Mouse (Mus musculus): Measurements from ENCODE around the gene C87436.
"Not testable (repeated sequence)": the region's sequence is repeated elsewhere in the genome, so short reads cannot be mapped to it uniquely, and the experiment has no call there.

- not testable (repeated sequence) for TF ChIP-seq E2F4 (IDR thresholded peaks at IDR 0.05; ENCODE audit: borderline replicate concordance, low read depth, low read length); MEF2A (IDR thresholded peaks at IDR 0.05; ENCODE audit: extremely low read depth, insufficient replicate concordance, low read depth, low read length, poor library complexity, severe bottlenecking); ZC3H11A (IDR thresholded peaks at IDR 0.05; ENCODE audit: low read depth, low read length); RAD21 (IDR thresholded peaks at IDR 0.05; ENCODE audit: low read depth, low read length); GABPA (IDR thresholded peaks at IDR 0.05; ENCODE audit: low read depth, low read length); CTCF (IDR thresholded peaks at IDR 0.05 in 2 of 3, conservative IDR thresholded peaks at IDR 0.05 in 1 of 3; ENCODE audit: control insufficient read depth in 1 of 3, insufficient read depth in 1 of 3, low read depth in 2 of 3, low read length in 3 of 3, poor library complexity in 1 of 3, severe bottlenecking in 1 of 3); USF1 (IDR thresholded peaks at IDR 0.05; ENCODE audit: low read depth, low read length); EP300 (IDR thresholded peaks at IDR 0.05; ENCODE audit: low read depth in 1 of 2, low read length in 2 of 2); RCOR1 (IDR thresholded peaks at IDR 0.05; ENCODE audit: low read depth, low read length); CHD1 (IDR thresholded peaks at IDR 0.05; ENCODE audit: low read depth, low read length); TAL1 (IDR thresholded peaks at IDR 0.05; ENCODE audit: low read length); KAT2A (conservative IDR thresholded peaks at IDR 0.05; ENCODE audit: low read depth, low read length); BHLHE40 (IDR thresholded peaks at IDR 0.05; ENCODE audit: borderline replicate concordance, low read depth, low read length)
These were observed 52.2 kb downstream of the C87436 start for GRCm38 (mm10) chr6:86490413-86490812.

Data from MEL (cell line).